ENCODE assay signal across 10 mouse cellular contexts in the genomic region with DNA sequence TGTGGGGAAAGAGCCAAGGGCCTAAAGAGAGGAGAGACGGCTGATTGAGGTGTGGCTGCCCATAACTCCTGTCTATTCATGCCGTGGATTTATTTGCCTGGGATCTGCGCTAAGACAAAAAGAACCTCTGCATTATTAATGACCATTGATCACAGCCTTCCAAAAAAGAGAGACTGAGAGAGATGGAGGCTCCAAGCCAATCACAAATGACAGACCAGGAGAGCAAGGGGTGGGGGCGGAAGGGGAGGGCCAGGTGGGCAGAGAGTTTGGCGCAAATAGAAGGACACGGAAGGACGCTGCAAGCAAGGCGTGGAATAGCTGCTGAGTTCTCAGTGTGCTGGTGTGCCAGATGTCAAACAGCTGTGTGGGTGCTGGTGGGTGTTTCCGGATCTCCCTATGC. TPM values are rescaled to one million over a fixed set of nuclear protein-coding genes. Genes with fewer than 3 reads are reported as not detected.
DNase-seq lines count a peak whose midpoint lies in the region; ATAC-seq and TF ChIP-seq lines count a peak whose summit lies in the region.
"Had no signal": no experiment of that assay in that cellular context is flagged by ENCODE, and none has a peak within 500 bp of the region (broad histone marks: within the 10 kb centered on the region; RNA-seq: fewer than 3 reads in every experiment).

A gene (plus strand): TSS at position 301 of the 400 bp plus-strand sequence.

- no peak for TF ChIP-seq CTCF in kidney, adult 2 months (conservative IDR thresholded peaks at IDR 0.05; ENCODE audit: insufficient read depth, insufficient read length, low read depth, low read length)
- no peak for TF ChIP-seq CTCF in hindbrain, postnatal 0 days (IDR thresholded peaks at IDR 0.05; ENCODE audit: low read depth)

- no peak for DNase-seq in kidney, adult 2 months
- DNase-seq in kidney, postnatal 36 days: no peak
- DNase-seq in hindbrain, postnatal 0 days (ENCODE audit: low spot score): no peak
- no peak for DNase-seq in embryo, embryonic 9.5 days (ENCODE audit: extremely low spot score)
- DNase-seq in layer of hippocampus, postnatal 14 days (ENCODE audit: low spot score in 2 of 2): no peak
- no peak for DNase-seq in left cerebral cortex, postnatal 4 days

- peak within 1 kb of the TSS; percentile 15; the same call in 1 of the 2 replicates for H3K4me3 ChIP-seq in kidney, adult 2 months (ENCODE audit: insufficient read depth, low read depth, low read length)
- H3K4me3 ChIP-seq in embryonic facial prominence, embryonic 12.5 days: peak within 1 kb of the TSS; percentile 42
- peak within 1 kb of the TSS; percentile 50 for H3K4me3 ChIP-seq in hindbrain, postnatal 0 days (ENCODE audit: low read length)
- H3K4me3 ChIP-seq in midbrain, embryonic 15.5 days: peak within 1 kb of the TSS; percentile 49

- no peaks in the 10 kb centered on the region for H3K9me3 ChIP-seq in embryonic facial prominence, embryonic 12.5 days
- no peaks in the 10 kb centered on the region for H3K9me3 ChIP-seq in hindbrain, postnatal 0 days (ENCODE audit: low read length)
- H3K9me3 ChIP-seq in midbrain, embryonic 15.5 days: no peaks in the 10 kb centered on the region

- no peak for TF ChIP-seq POLR2A in kidney, adult 2 months (IDR thresholded peaks at IDR 0.05; ENCODE audit: low read depth, low read length)

- H3K4me1 ChIP-seq in kidney, adult 2 months (ENCODE audit: control insufficient read depth, insufficient read depth, low read length): no peaks in the 10 kb centered on the region
- peaks cover 17% of the 10 kb centered on the region for H3K4me1 ChIP-seq in embryonic facial prominence, embryonic 12.5 days
- H3K4me1 ChIP-seq in hindbrain, postnatal 0 days (ENCODE audit: insufficient read depth, low read length): no peaks in the 10 kb centered on the region
- H3K4me1 ChIP-seq in midbrain, embryonic 15.5 days: peaks cover 15% of the 10 kb centered on the region

- peak within 1 kb of the TSS; percentile 97 for H3K4me2 ChIP-seq in embryonic facial prominence, embryonic 12.5 days (replicated peaks)
- H3K4me2 ChIP-seq in hindbrain, postnatal 0 days (ENCODE audit: low read depth, low read length): peak within 1 kb of the TSS; percentile 64
- H3K4me2 ChIP-seq in midbrain, embryonic 15.5 days: peak within 1 kb of the TSS; percentile 95

- H3K27ac ChIP-seq in kidney, adult 2 months (ENCODE audit: insufficient read depth, low read depth, low read length): no peak within 1 kb of the TSS
- H3K27ac ChIP-seq in embryonic facial prominence, embryonic 12.5 days: no peak within 1 kb of the TSS
- H3K27ac ChIP-seq in hindbrain, postnatal 0 days: no peak within 1 kb of the TSS
- no peak within 1 kb of the TSS for H3K27ac ChIP-seq in midbrain, embryonic 15.5 days

- intact Hi-C loops in left cerebral cortex, postnatal 4 days (cut with DNase I): no loop called here

- H3K27me3 ChIP-seq in kidney, adult 2 months (replicated peaks; ENCODE audit: control insufficient read depth, insufficient read depth, low read length): peaks cover 5% of the 10 kb centered on the region
- peaks cover 49% of the 10 kb centered on the region for H3K27me3 ChIP-seq in embryonic facial prominence, embryonic 12.5 days
- peaks cover 3% of the 10 kb centered on the region; the same call in 1 of the 2 replicates for H3K27me3 ChIP-seq in hindbrain, postnatal 0 days (ENCODE audit: insufficient read depth, low read length)
- H3K27me3 ChIP-seq in midbrain, embryonic 15.5 days (replicated peaks): peaks cover 35% of the 10 kb centered on the region

- H3K36me3 ChIP-seq in kidney, adult 2 months (ENCODE audit: control insufficient read depth, insufficient read depth, low read length): no peaks in the 10 kb centered on the region
- H3K36me3 ChIP-seq in embryonic facial prominence, embryonic 12.5 days: no peaks in the 10 kb centered on the region
- no peaks in the 10 kb centered on the region for H3K36me3 ChIP-seq in hindbrain, postnatal 0 days (ENCODE audit: insufficient read depth, low read length)
- H3K36me3 ChIP-seq in midbrain, embryonic 15.5 days (replicated peaks): no peaks in the 10 kb centered on the region

- no peak for ATAC-seq in embryonic facial prominence, embryonic 12.5 days (ENCODE audit: insufficient number of reproducible peaks, insufficient read depth, low FRiP score, low TSS enrichment)
- no peak for ATAC-seq in hindbrain, postnatal 0 days
- ATAC-seq in midbrain, embryonic 15.5 days (replicated peaks): no peak

- WGBS in kidney, adult 2 months: 90% methylated on average over 9 of the region's 9 CpGs
- WGBS in embryonic facial prominence, embryonic 12.5 days: 71% methylated on average over 9 of the region's 9 CpGs
- WGBS in hindbrain, postnatal 0 days: 69% methylated on average over 9 of the region's 9 CpGs
- WGBS in midbrain, embryonic 15.5 days: 68% methylated on average over 9 of the region's 9 CpGs

- H3K9ac ChIP-seq in embryonic facial prominence, embryonic 12.5 days: peak within 1 kb of the TSS; percentile 58
- peak within 1 kb of the TSS; percentile 55 for H3K9ac ChIP-seq in hindbrain, postnatal 0 days (replicated peaks; ENCODE audit: low read length)
- H3K9ac ChIP-seq in midbrain, embryonic 15.5 days: peak within 1 kb of the TSS; percentile 53

RNA-seq across cellular contexts. Expression of the gene that starts here (rescaled TPM):
- polyA plus RNA-seq in kidney, adult 2 months (2012; rRNA removed): not detected in 2 replicates
- polyA plus RNA-seq in embryonic facial prominence, embryonic 12.5 days (2016; fragmentation: Nextera tagmentation; extraction: Ambion mirVana): 0.36 and 0.75 TPM in 2 replicates
- total RNA-seq in hindbrain, postnatal 0 days (2014; rRNA removed): 2.7 and 3.7 TPM in 2 replicates
- polyA plus RNA-seq in hindbrain, postnatal 0 days (2015; fragmentation: Nextera tagmentation; extraction: Ambion mirVana): 3.6 and 4.0 TPM in 2 replicates
- 1.4 and 1.9 TPM in 2 replicates for polyA plus RNA-seq in midbrain, embryonic 15.5 days (2015; fragmentation: Nextera tagmentation; extraction: Ambion mirVana)
- 1 to 10 TPM; 1.1 to 1.2 TPM for total RNA-seq in layer of hippocampus, postnatal 14 days (2021)
- 1 to 10 TPM; 3.0 to 3.4 TPM for total RNA-seq in left cerebral cortex, postnatal 4 days (2021)
- total RNA-seq: hematopoietic stem cell, adult 5-6 weeks; MEL had no signal
